Mouse (Mus musculus): ENCODE data around the gene Psap. TPM values are rescaled to one million over a fixed set of nuclear protein-coding genes. Genes with fewer than 3 reads are reported as not detected.

Gene Psap
- polyA plus RNA-seq, 1 experiment from 2014 or later = 69.5 TPM

DNA sequence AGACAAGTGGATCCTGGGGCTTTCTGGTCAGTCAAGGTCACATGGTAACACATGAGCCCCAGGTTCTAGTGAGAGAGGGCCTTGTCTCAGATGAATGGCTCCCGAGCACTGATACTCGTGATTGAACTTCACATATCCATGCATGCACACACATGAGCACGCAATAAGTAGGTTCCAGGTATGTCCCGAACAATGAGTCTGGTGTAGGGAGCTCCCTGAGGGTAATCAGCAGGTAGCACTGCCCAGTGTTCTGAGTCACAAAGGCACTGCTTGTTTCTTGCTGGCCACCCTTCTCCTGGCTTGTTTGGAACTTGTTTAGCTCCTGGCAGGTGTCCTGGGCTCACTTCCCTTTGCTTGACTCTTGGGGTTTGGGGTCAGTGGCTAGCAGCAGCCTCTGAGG is 9.7 kb downstream of the Psap start:
- Histone ChIP-seq H3K4me3 (ENCODE audit: low read length) (no peak overlapping the region), H3K27me3 (ENCODE audit: control insufficient read depth, insufficient read depth, low read length) (no peaks in the 10 kb centered on the region), H3K36me3 (ENCODE audit: control insufficient read depth, insufficient read depth, low read length) (peaks cover 3% of the 10 kb centered on the region; the same call in 1 of the 2 replicates), H3K9ac (ENCODE audit: low read depth, low read length) (no peak overlapping the region), H3K9me3 (ENCODE audit: control insufficient read depth, low read length) (no peaks in the 10 kb centered on the region), H3K4me1 (ENCODE audit: control insufficient read depth, insufficient read depth, low read length) (peaks cover 34% of the 10 kb centered on the region), H3K27ac (ENCODE audit: low read depth, low read length) (no peak overlapping the region), H3K4me2 (replicated peaks; ENCODE audit: low read depth, low read length) (no peak overlapping the region)
- ATAC-seq (ENCODE audit: low FRiP score, low TSS enrichment) = no peak
- 72% methylated on average over 4 of the region's 4 CpGs for WGBS

DNA sequence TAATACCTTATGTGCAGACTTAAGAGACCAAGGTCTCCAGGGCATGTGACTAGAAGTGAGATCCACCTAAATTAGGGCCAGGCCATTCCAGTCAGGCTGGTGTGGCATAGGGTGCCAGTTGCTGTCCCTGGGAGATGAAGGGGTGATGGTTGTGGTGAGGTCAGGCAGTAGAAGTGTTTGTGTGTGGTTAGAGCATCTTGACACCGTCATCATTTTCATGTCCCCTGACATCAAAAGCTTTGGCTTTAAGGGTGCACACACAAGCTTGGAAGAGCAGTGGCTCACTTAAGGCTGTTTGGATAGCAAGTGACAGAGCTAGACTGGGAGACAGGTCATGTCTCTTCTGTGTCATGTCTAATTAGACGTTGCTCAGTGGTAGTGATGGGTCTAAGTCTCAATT is 10.3 kb downstream of the Psap start:
- H3K4me1 ChIP-seq (ENCODE audit: control insufficient read depth, insufficient read depth, low read length) = peaks cover 34% of the 10 kb centered on the region
- ATAC-seq (ENCODE audit: low FRiP score, low TSS enrichment) = no peak

DNA sequence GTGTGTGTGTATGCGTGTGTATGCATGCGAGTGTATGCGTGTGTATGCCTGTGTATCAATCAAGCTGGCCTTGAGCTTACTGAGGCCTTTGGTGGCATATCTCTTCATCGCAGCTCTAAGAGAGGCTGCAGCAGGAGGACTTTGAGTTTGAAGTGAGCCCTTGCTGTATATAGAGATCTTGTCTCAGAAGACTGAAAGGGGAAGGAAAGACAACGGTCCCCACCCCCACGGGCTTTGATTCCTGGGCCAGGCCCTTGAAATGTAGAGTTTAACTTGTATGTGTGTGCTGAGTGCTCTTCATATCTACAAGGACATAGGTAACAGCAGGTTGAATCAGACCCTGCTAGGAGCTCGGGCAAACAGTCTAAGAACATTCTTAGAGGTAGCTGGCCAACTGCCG is 11.8 kb downstream of the Psap start:
- Histone ChIP-seq H3K36me3 (ENCODE audit: control insufficient read depth, insufficient read depth, low read length) (peaks cover 20% of the 10 kb centered on the region), H3K27me3 (ENCODE audit: control insufficient read depth, insufficient read depth, low read length) (no peaks in the 10 kb centered on the region), H3K9me3 (ENCODE audit: control insufficient read depth, low read length) (no peaks in the 10 kb centered on the region), H3K4me3 (ENCODE audit: low read length) (no peak overlapping the region), H3K27ac (ENCODE audit: low read depth, low read length) (no peak overlapping the region), H3K9ac (ENCODE audit: low read depth, low read length) (no peak overlapping the region), H3K4me2 (replicated peaks; ENCODE audit: low read depth, low read length) (no peak overlapping the region), H3K4me1 (ENCODE audit: control insufficient read depth, insufficient read depth, low read length) (peaks cover 32% of the 10 kb centered on the region)
- no peak for ATAC-seq (ENCODE audit: low FRiP score, low TSS enrichment)
- 86% methylated on average over 8 of the region's 8 CpGs for WGBS

More for the DNA sequence above, 10.3 kb downstream of the Psap start:
- Histone ChIP-seq H3K36me3 (ENCODE audit: control insufficient read depth, insufficient read depth, low read length) (peaks cover 6% of the 10 kb centered on the region; the same call in 1 of the 2 replicates), H3K4me3 (ENCODE audit: low read length) (no peak overlapping the region), H3K9me3 (ENCODE audit: control insufficient read depth, low read length) (no peaks in the 10 kb centered on the region), H3K27me3 (ENCODE audit: control insufficient read depth, insufficient read depth, low read length) (no peaks in the 10 kb centered on the region), H3K4me2 (replicated peaks; ENCODE audit: low read depth, low read length) (no peak overlapping the region), H3K27ac (ENCODE audit: low read depth, low read length) (no peak overlapping the region), H3K9ac (ENCODE audit: low read depth, low read length) (no peak overlapping the region)
- WGBS = 65% methylated on average over 2 of the region's 2 CpGs

DNA sequence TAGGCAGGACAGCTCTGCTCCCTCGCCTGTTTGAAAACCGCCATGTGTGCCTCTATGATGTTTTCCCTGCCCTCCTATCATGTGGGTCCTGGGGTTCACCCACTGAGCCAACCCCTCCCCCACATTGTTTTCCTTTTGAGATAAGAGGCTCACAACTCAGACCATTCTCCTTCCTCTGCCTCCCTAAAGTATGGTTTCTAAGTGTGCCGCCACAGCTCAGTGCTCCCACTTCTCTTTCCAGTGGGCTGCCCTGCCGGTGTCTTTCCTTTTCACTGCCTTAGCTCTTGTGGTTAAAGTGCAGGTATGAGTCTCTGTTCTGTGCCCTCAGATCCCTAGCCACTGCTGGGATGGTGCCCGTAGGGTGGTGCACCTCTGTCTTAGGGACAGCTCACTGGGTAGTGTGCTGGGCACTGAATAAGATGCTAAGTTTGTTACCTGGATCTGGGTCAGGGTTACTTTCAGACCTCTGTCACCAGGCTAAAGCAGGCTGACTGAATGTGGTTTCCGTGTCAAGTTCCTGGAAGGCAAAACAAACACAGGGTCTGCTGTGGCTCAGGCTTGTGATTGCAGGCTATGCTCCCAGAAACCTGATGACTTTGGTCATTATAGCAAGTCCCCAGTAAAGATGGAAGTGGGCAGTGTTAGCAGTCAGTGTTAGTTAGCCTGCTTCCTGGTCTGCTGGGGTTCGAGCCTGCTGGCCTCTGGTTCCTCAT is 12.8 kb downstream of the Psap start:
- no peak overlapping the region for H3K27ac ChIP-seq (ENCODE audit: low read depth, low read length)
- ATAC-seq (ENCODE audit: low FRiP score, low TSS enrichment) = no peak
- peaks cover 23% of the 10 kb centered on the region for H3K4me1 ChIP-seq (ENCODE audit: control insufficient read depth, insufficient read depth, low read length)

DNA sequence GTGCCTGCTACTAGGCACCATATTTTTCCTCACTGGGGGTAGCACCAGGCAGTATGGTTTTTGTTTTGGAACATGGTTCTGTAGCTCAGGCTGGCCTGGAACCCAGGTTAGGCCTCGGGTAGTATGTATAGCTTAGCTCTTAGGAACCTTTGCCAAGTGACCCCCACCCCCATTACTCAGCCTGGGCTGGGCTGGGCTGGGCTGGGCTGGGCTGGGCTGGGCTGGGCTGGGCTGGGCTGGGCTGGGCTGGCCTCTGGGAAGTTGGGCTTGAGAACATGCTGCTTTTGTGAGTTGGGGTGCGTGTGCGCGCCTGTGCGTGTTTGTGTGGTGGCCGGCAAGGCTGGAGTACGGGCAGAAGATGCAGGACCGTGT is 13.3 kb downstream of the Psap start:
- Histone ChIP-seq H3K9ac (ENCODE audit: low read depth, low read length) (no peak overlapping the region), H3K27ac (ENCODE audit: low read depth, low read length) (no peak overlapping the region), H3K4me1 (ENCODE audit: control insufficient read depth, insufficient read depth, low read length) (peaks cover 18% of the 10 kb centered on the region), H3K9me3 (ENCODE audit: control insufficient read depth, low read length) (no peaks in the 10 kb centered on the region), H3K27me3 (ENCODE audit: control insufficient read depth, insufficient read depth, low read length) (no peaks in the 10 kb centered on the region), H3K4me2 (replicated peaks; ENCODE audit: low read depth, low read length) (no peak overlapping the region), H3K4me3 (ENCODE audit: low read length) (no peak overlapping the region), H3K36me3 (ENCODE audit: control insufficient read depth, insufficient read depth, low read length) (peaks cover 36% of the 10 kb centered on the region)
- peak; percentile 47; the same call in 1 of the 2 replicates for ATAC-seq (ENCODE audit: low FRiP score, low TSS enrichment)
- 85% methylated on average over 8 of the region's 8 CpGs for WGBS

More for the DNA sequence above, 12.8 kb downstream of the Psap start:
- peak overlapping the region; percentile 4; the same call in 1 of the 2 replicates for H3K4me2 ChIP-seq (replicated peaks; ENCODE audit: low read depth, low read length)
- no peaks in the 10 kb centered on the region for H3K9me3 ChIP-seq (ENCODE audit: control insufficient read depth, low read length)
- 36% methylated on average over 7 of the region's 7 CpGs for WGBS
- H3K4me3 ChIP-seq (ENCODE audit: low read length) = no peak overlapping the region
- H3K36me3 ChIP-seq (ENCODE audit: control insufficient read depth, insufficient read depth, low read length) = peaks cover 30% of the 10 kb centered on the region
- no peaks in the 10 kb centered on the region for H3K27me3 ChIP-seq (ENCODE audit: control insufficient read depth, insufficient read depth, low read length)
- H3K9ac ChIP-seq (ENCODE audit: low read depth, low read length) = no peak overlapping the region

DNA sequence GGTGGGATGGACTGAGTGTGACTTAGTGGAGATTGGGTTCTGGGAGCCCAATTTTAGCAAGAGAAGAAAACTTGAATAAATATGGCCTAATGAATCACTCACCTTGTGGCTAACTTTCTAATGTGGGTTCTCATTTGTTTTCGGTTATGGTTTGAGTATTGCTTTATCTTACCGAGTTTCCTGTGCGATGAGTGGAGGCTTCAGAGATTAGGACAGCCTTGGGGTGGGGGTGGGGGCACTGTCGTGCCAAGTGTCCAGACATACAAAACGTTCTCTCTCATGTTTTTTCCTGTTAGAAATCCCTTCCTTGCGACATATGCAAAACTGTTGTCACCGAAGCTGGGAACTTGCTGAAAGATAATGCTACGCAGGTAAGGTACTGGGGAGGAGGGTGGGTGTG is 14.8 kb downstream of the Psap start:
- Histone ChIP-seq H3K9me3 (ENCODE audit: control insufficient read depth, low read length) (no peaks in the 10 kb centered on the region), H3K36me3 (ENCODE audit: control insufficient read depth, insufficient read depth, low read length) (peaks cover 43% of the 10 kb centered on the region), H3K4me3 (ENCODE audit: low read length) (no peak overlapping the region), H3K4me1 (ENCODE audit: control insufficient read depth, insufficient read depth, low read length) (peaks cover 18% of the 10 kb centered on the region), H3K27me3 (ENCODE audit: control insufficient read depth, insufficient read depth, low read length) (no peaks in the 10 kb centered on the region), H3K9ac (ENCODE audit: low read depth, low read length) (no peak overlapping the region), H3K4me2 (replicated peaks; ENCODE audit: low read depth, low read length) (no peak overlapping the region), H3K27ac (ENCODE audit: low read depth, low read length) (no peak overlapping the region)
- WGBS = 91% methylated on average over 8 of the region's 8 CpGs
- no peak for ATAC-seq (ENCODE audit: low FRiP score, low TSS enrichment)

DNA sequence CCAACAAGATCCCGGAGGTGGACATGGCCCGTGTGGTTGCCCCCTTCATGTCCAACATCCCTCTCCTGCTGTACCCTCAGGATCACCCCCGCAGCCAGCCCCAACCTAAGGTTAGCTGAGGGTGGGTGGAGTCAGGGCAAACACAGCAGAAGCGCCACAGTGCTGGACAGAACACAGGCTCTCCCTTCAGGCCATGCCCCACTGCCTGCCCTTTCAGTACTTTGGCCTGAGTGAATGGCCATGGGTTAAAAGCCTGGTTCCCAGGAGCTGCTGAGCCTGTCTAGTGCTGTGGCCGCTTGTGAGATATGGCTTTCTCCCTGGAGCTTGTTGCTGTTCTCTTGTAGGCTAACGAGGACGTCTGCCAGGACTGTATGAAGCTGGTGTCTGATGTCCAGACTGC is 17.2 kb downstream of the Psap start:
- no peak overlapping the region for H3K27ac ChIP-seq (ENCODE audit: low read depth, low read length)
- peaks cover 65% of the 10 kb centered on the region for H3K36me3 ChIP-seq (ENCODE audit: control insufficient read depth, insufficient read depth, low read length)
- WGBS = 88% methylated on average over 7 of the region's 7 CpGs
- H3K9me3 ChIP-seq (ENCODE audit: control insufficient read depth, low read length) = no peaks in the 10 kb centered on the region
- peaks cover 14% of the 10 kb centered on the region for H3K4me1 ChIP-seq (ENCODE audit: control insufficient read depth, insufficient read depth, low read length)
- no peak for ATAC-seq (ENCODE audit: low FRiP score, low TSS enrichment)
- no peak overlapping the region for H3K4me3 ChIP-seq (ENCODE audit: low read length)
- H3K9ac ChIP-seq (ENCODE audit: low read depth, low read length) = no peak overlapping the region
- no peaks in the 10 kb centered on the region for H3K27me3 ChIP-seq (ENCODE audit: control insufficient read depth, insufficient read depth, low read length)
- no peak overlapping the region for H3K4me2 ChIP-seq (replicated peaks; ENCODE audit: low read depth, low read length)

DNA sequence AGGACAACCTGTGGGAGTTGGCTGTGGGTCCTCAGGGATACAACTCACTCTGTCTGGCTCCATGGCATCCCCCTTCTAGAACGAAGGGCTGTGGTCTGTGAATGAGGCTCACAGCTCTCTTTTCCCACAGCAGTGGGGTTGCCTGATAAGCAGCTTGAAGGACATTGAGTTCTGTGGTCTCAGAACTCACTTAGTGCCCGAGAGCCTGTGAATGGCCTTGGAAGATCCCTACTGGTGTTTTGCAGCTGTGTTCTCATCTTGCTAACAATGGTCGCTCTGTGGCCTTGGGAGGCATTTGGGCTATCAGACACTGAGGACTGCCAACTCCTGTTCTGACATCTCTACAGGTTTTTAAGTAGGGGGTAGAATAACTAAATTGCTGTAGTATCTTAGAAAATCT is 17.9 kb downstream of the Psap start:
- peaks cover 7% of the 10 kb centered on the region for H3K4me1 ChIP-seq (ENCODE audit: control insufficient read depth, insufficient read depth, low read length)
- no peak overlapping the region for H3K4me3 ChIP-seq (ENCODE audit: low read length)
- WGBS = 93% methylated on average over 3 of the region's 3 CpGs
- no peaks in the 10 kb centered on the region for H3K9me3 ChIP-seq (ENCODE audit: control insufficient read depth, low read length)
- no peak overlapping the region for H3K27ac ChIP-seq (ENCODE audit: low read depth, low read length)
- no peak overlapping the region for H3K9ac ChIP-seq (ENCODE audit: low read depth, low read length)
- peaks cover 72% of the 10 kb centered on the region for H3K36me3 ChIP-seq (ENCODE audit: control insufficient read depth, insufficient read depth, low read length)
- no peak for ATAC-seq (ENCODE audit: low FRiP score, low TSS enrichment)
- no peaks in the 10 kb centered on the region for H3K27me3 ChIP-seq (ENCODE audit: control insufficient read depth, insufficient read depth, low read length)
- H3K4me2 ChIP-seq (replicated peaks; ENCODE audit: low read depth, low read length) = no peak overlapping the region

DNA sequence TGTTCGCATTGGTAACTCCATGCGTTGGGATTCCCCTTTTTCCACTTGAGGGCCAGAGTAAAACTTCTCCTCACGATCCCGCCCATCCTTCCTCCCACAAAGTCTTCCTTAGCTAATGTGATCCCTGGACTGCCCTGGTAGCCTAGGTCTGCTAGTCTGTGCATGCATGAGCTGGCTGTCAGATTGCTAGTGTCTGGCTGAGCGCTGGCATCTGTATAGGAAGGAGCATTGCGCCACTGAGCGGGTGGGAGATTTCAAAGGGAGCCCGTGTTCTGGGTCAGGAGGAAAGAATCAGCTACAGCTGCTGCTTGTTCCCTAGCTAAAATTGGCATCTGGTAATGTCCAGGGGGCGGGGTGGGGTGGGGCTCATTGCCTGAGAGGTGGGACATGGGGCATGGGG is 18.6 kb downstream of the Psap start:
- H3K36me3 ChIP-seq (ENCODE audit: control insufficient read depth, insufficient read depth, low read length) = peaks cover 79% of the 10 kb centered on the region
- no peak overlapping the region for H3K9ac ChIP-seq (ENCODE audit: low read depth, low read length)
- H3K27ac ChIP-seq (ENCODE audit: low read depth, low read length) = no peak overlapping the region
- peaks cover under 1% of the 10 kb centered on the region; the same call in 1 of the 2 replicates for H3K4me1 ChIP-seq (ENCODE audit: control insufficient read depth, insufficient read depth, low read length)
- WGBS = 85% methylated on average over 9 of the region's 9 CpGs
- no peaks in the 10 kb centered on the region for H3K27me3 ChIP-seq (ENCODE audit: control insufficient read depth, insufficient read depth, low read length)
- no peak overlapping the region for H3K4me2 ChIP-seq (replicated peaks; ENCODE audit: low read depth, low read length)
- H3K9me3 ChIP-seq (ENCODE audit: control insufficient read depth, low read length) = no peaks in the 10 kb centered on the region
- H3K4me3 ChIP-seq (ENCODE audit: low read length) = no peak overlapping the region
- no peak for ATAC-seq (ENCODE audit: low FRiP score, low TSS enrichment)
